Mouse (Mus musculus) cerebellum, postnatal 14 days (tissue): Measurements from ENCODE around the gene Tekt1.

Experiments
- DNase-seq, 2 experiments: peaks; one replicate each; pipeline ENCODE4 v3.0.0; 2021; ENCODE audit warnings: mixed read lengths in 2 of 2

Tekt1 gene

GRCm38 (mm10) chr11:72362347-72362741 lies at the start of gene Tekt1:
TSS of gene Tekt1 (minus strand) at chr11:72362442.
- no peak for DNase-seq

GRCm38 (mm10) chr11:72411945-72412344 lies 49.7 kb upstream of the Tekt1 start:
- no peak for DNase-seq

GRCm38 (mm10) chr11:72411093-72411921 lies 49.1 kb upstream of the Tekt1 start, which contains the start of gene Smtnl2:
TSS of gene Smtnl2 (minus strand) at chr11:72411713.
- peak; percentile 51 to 67 for DNase-seq

GRCm38 (mm10) chr11:72410521-72411092 lies 48.4 kb upstream of the Tekt1 start:
- DNase-seq = no peak

GRCm38 (mm10) chr11:72409649-72410385 lies 47.6 kb upstream of the Tekt1 start:
- no peak for DNase-seq

GRCm38 (mm10) chr11:72408451-72409170 lies 46.4 kb upstream of the Tekt1 start:
- DNase-seq = no peak

- no peak for DNase-seq
These were observed 45.3 kb upstream of the Tekt1 start for GRCm38 (mm10) chr11:72407574-72407973.

- DNase-seq = no peak
These were observed 44.8 kb upstream of the Tekt1 start for GRCm38 (mm10) chr11:72407081-72407480.

- DNase-seq = no peak
These were observed 43.9 kb upstream of the Tekt1 start for GRCm38 (mm10) chr11:72406079-72406675.

GRCm38 (mm10) chr11:72405532-72405931 lies 43.3 kb upstream of the Tekt1 start:
- DNase-seq = no peak

- no peak for DNase-seq
These were observed 40.7 kb upstream of the Tekt1 start for GRCm38 (mm10) chr11:72402969-72403368.

- DNase-seq = no peak
These were observed 39.8 kb upstream of the Tekt1 start for GRCm38 (mm10) chr11:72402017-72402416.

GRCm38 (mm10) chr11:72401068-72401467 lies 38.8 kb upstream of the Tekt1 start:
- no peak for DNase-seq

- no peak for DNase-seq
These were observed 35.7 kb upstream of the Tekt1 start for GRCm38 (mm10) chr11:72397811-72398525.

- DNase-seq = peak; percentile 55 to 77
These were observed 34.8 kb upstream of the Tekt1 start for GRCm38 (mm10) chr11:72397072-72397471.

GRCm38 (mm10) chr11:72396621-72397020 lies 34.4 kb upstream of the Tekt1 start:
- no peak for DNase-seq

GRCm38 (mm10) chr11:72395652-72396051 lies 33.4 kb upstream of the Tekt1 start:
- DNase-seq = no peak

GRCm38 (mm10) chr11:72394694-72395093 lies 32.5 kb upstream of the Tekt1 start:
- DNase-seq = no peak

- DNase-seq = peak in 1 of 2 experiments; percentile 18
These were observed 31.4 kb upstream of the Tekt1 start for GRCm38 (mm10) chr11:72393669-72394068.

GRCm38 (mm10) chr11:72393243-72393642 lies 31.0 kb upstream of the Tekt1 start:
- no peak for DNase-seq

GRCm38 (mm10) chr11:72391181-72391580 lies 28.9 kb upstream of the Tekt1 start:
- no peak for DNase-seq
